Comparison of ENCODE assay signal across 9 mouse cellular contexts in the genomic region with DNA sequence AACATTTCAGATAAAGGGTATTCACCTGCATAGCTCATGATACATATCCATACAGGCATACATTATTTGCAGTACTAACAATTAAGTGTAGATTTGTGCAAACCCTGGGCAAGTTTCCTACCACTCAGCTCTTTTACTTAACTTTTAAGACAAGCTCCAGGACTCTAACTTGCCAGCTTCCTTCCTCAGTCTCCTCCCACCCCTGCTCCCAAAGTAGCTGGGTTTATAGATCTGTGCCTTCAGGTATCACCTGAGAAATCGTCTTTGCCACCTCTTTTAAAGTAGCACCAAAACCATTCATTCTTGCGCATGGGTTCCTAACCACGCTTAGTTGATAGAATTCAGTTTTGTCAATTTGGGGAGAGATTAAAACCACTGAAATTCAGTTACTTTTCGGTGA. TPM values are rescaled to one million over a fixed set of nuclear protein-coding genes. Genes with fewer than 3 reads are reported as not detected.
DNase-seq lines count a peak whose midpoint lies in the region; ATAC-seq and TF ChIP-seq lines count a peak whose summit lies in the region.
"Had no signal": no experiment of that assay in that cellular context is flagged by ENCODE, and none has a peak within 500 bp of the region (broad histone marks: within the 10 kb centered on the region; RNA-seq: fewer than 3 reads in every experiment).

No protein-coding gene starts in this region.

- no peak overlapping the region for H3K9ac ChIP-seq in forebrain, embryonic 11.5 days (ENCODE audit: low read length)
- no peak overlapping the region for H3K9ac ChIP-seq in liver, embryonic 13.5 days

- TF ChIP-seq POLR2A in kidney, adult 2 months (IDR thresholded peaks at IDR 0.05; ENCODE audit: low read depth, low read length): no peak

- peak overlapping the region; percentile 99; the same call in 1 of the 2 replicates for H3K27ac ChIP-seq in gastrocnemius, adult 2 months
- H3K27ac ChIP-seq in forebrain, embryonic 11.5 days (ENCODE audit: low read depth, low read length): no peak overlapping the region
- H3K27ac ChIP-seq in liver, embryonic 13.5 days: no peak overlapping the region
- no peak overlapping the region for H3K27ac ChIP-seq in kidney, adult 2 months (ENCODE audit: insufficient read depth, low read depth, low read length)

- H3K36me3 ChIP-seq in forebrain, embryonic 11.5 days (ENCODE audit: control insufficient read depth, insufficient read depth, low read length): no peaks in the 10 kb centered on the region
- H3K36me3 ChIP-seq in liver, embryonic 13.5 days: no peaks in the 10 kb centered on the region
- no peaks in the 10 kb centered on the region for H3K36me3 ChIP-seq in kidney, adult 2 months (ENCODE audit: control insufficient read depth, insufficient read depth, low read length)

- H3K4me2 ChIP-seq in forebrain, embryonic 11.5 days (ENCODE audit: low read depth, low read length, severe bottlenecking): peak overlapping the region; percentile 58
- peak overlapping the region; percentile 28 for H3K4me2 ChIP-seq in liver, embryonic 13.5 days

- peak overlapping the region; percentile 97; the same call in 1 of the 2 replicates for H3K4me3 ChIP-seq in gastrocnemius, adult 2 months
- peak overlapping the region; percentile 91 for H3K4me3 ChIP-seq in forebrain, embryonic 11.5 days (ENCODE audit: low read depth, low read length)
- 0 out of 2 replicates have a peak overlapping the region, but pooled peaks have one; percentile 1 for H3K4me3 ChIP-seq in liver, embryonic 13.5 days (replicated peaks)
- H3K4me3 ChIP-seq in kidney, adult 2 months (ENCODE audit: insufficient read depth, low read depth, low read length): no peak overlapping the region

- no peak for TF ChIP-seq CTCF in gastrocnemius, adult 2 months (IDR thresholded peaks at IDR 0.05)
- TF ChIP-seq CTCF in kidney, adult 2 months (conservative IDR thresholded peaks at IDR 0.05; ENCODE audit: insufficient read depth, insufficient read length, low read depth, low read length): no peak

- no peak for ATAC-seq in forebrain, embryonic 11.5 days (replicated peaks; ENCODE audit: low FRiP score)
- no peak for ATAC-seq in liver, embryonic 13.5 days (ENCODE audit: low read depth)
- ATAC-seq in inflammation-experienced regulatory T-cells, adult 6 months: no peak

- intact Hi-C loops in gastrocnemius, adult 2 months (cut with DNase I): loop anchor here (5.0 kb wide), 2 partner anchors 66 to 121 kb away; no protein-coding TSS in a partner anchor
- intact Hi-C loops in gastrocnemius, postnatal 14 days (cut with DNase I; ENCODE audit: low total_unique reads): no loop called here

- no peaks in the 10 kb centered on the region for H3K9me3 ChIP-seq in forebrain, embryonic 11.5 days (ENCODE audit: control insufficient read depth, low read length)
- no peaks in the 10 kb centered on the region for H3K9me3 ChIP-seq in liver, embryonic 13.5 days (replicated peaks)

- WGBS in forebrain, embryonic 11.5 days: 63% methylated on average over 4 of the region's 4 CpGs
- 35% methylated on average over 4 of the region's 4 CpGs for WGBS in liver, embryonic 13.5 days (ENCODE audit: insufficient replicate concordance)
- WGBS in kidney, adult 2 months: 54% methylated on average over 4 of the region's 4 CpGs

- no peaks in the 10 kb centered on the region for H3K27me3 ChIP-seq in forebrain, embryonic 11.5 days (ENCODE audit: control insufficient read depth, insufficient read depth, low read length)
- H3K27me3 ChIP-seq in liver, embryonic 13.5 days: no peaks in the 10 kb centered on the region
- no peaks in the 10 kb centered on the region for H3K27me3 ChIP-seq in kidney, adult 2 months (replicated peaks; ENCODE audit: control insufficient read depth, insufficient read depth, low read length)

- no peak for DNase-seq in gastrocnemius, adult 2 months
- DNase-seq in gastrocnemius, postnatal 14 days: no peak
- DNase-seq in 416B (ENCODE audit: low read depth): peak; percentile 51
- DNase-seq in forebrain, embryonic 11.5 days (ENCODE audit: low spot score): no peak
- no peak for DNase-seq in liver, embryonic 13.5 days
- DNase-seq in right cerebral cortex, postnatal 10 days (ENCODE audit: low spot score in 2 of 2): no peak
- no peak for DNase-seq in kidney, adult 2 months
- DNase-seq: cerebellum, adult 11-12 months had no signal

- H3K4me1 ChIP-seq in forebrain, embryonic 11.5 days (replicated peaks; ENCODE audit: control insufficient read depth, insufficient read depth, low read length): peaks cover 2% of the 10 kb centered on the region; the same call in 1 of the 2 replicates
- peaks cover 34% of the 10 kb centered on the region for H3K4me1 ChIP-seq in liver, embryonic 13.5 days (replicated peaks)
- peaks cover 4% of the 10 kb centered on the region for H3K4me1 ChIP-seq in kidney, adult 2 months (ENCODE audit: control insufficient read depth, insufficient read depth, low read length)

RNA-seq across cellular contexts. Expression of a gene that starts 41.1 kb away (rescaled TPM):
- 1 to 10 TPM; 5.2 to 7.4 TPM for total RNA-seq in gastrocnemius, adult 2 months (2021)
- total RNA-seq in gastrocnemius, postnatal 14 days (2021): 1 to 10 TPM; 5.6 to 9.3 TPM
- 76.5 and 78.4 TPM in 2 replicates for polyA plus RNA-seq in forebrain, embryonic 11.5 days (2014; fragmentation: Nextera tagmentation; extraction: Ambion mirVana)
- 4.5 and 5.9 TPM in 2 replicates for polyA plus RNA-seq in liver, embryonic 13.5 days (2015; fragmentation: Nextera tagmentation; extraction: Ambion mirVana)
- polyA plus RNA-seq in inflammation-experienced regulatory T-cells, adult 6 months (2017; shearing (Covaris generic)): 10 to 100 TPM; 12.0 to 16.0 (median 14.8) TPM
- 7.5 and 8.1 TPM in 2 replicates for polyA plus RNA-seq in kidney, adult 2 months (2012; rRNA removed)
